Mouse (Mus musculus) adrenal gland, adult 2 months (tissue): ENCODE measurements at regions not wholly inside any gene's neighbourhood (a gene's known extent, or its start where the extent isn't known, plus 50 kb on each side); places are given as distances from the start of the nearest gene placed in this dataset.
A peak's percentile ranks its signal among the peaks of the same experiment; 100 is the strongest.

ENCODE experiments used
- DNase-seq: peaks from one replicate; pipeline ENCODE4 v3.0.0; 2021

- DNase-seq = peak; percentile 35
These were observed 106.3 kb downstream of the Cysltr2 start for GRCm38 (mm10) chr14:72942571-72942970.

GRCm38 (mm10) chr14:72939067-72939393 lies 109.9 kb downstream of the Cysltr2 start:
- DNase-seq = no peak

GRCm38 (mm10) chr14:72938382-72939066 lies 110.4 kb downstream of the Cysltr2 start:
- no peak for DNase-seq

- no peak for DNase-seq
These were observed 115.3 kb downstream of the Cysltr2 start for GRCm38 (mm10) chr14:72933598-72933997.

- DNase-seq = no peak
These were observed 116.6 kb downstream of the Cysltr2 start for GRCm38 (mm10) chr14:72932296-72932695.

- no peak for DNase-seq
These were observed 147.6 kb downstream of the Cysltr2 start for GRCm38 (mm10) chr14:72901171-72901926.

GRCm38 (mm10) chr14:72899630-72900029 lies 149.3 kb downstream of the Cysltr2 start:
- no peak for DNase-seq

- no peak for DNase-seq
These were observed 156.6 kb downstream of the Cysltr2 start for GRCm38 (mm10) chr14:72892316-72892715.

GRCm38 (mm10) chr14:72889663-72890062 lies 159.3 kb downstream of the Cysltr2 start:
- DNase-seq = no peak

- no peak for DNase-seq
These were observed 161.3 kb downstream of the Cysltr2 start for GRCm38 (mm10) chr14:72887470-72888071.

- DNase-seq = no peak
These were observed 162.0 kb downstream of the Cysltr2 start for GRCm38 (mm10) chr14:72886935-72887369.

- DNase-seq = no peak
These were observed 163.1 kb downstream of the Cysltr2 start for GRCm38 (mm10) chr14:72885824-72886223.

GRCm38 (mm10) chr14:72884561-72884960 lies 164.4 kb downstream of the Cysltr2 start:
- DNase-seq = no peak

- no peak for DNase-seq
These were observed 167.3 kb upstream of the Fndc3a start for GRCm38 (mm10) chr14:72877132-72877531.

- DNase-seq = no peak
These were observed 163.7 kb upstream of the Fndc3a start for GRCm38 (mm10) chr14:72873494-72873893.

GRCm38 (mm10) chr14:72869188-72869749 lies 159.5 kb upstream of the Fndc3a start:
- peak; percentile 58 for DNase-seq

- DNase-seq = no peak
These were observed 157.1 kb upstream of the Fndc3a start for GRCm38 (mm10) chr14:72866896-72867295.

- no peak for DNase-seq
These were observed 155.7 kb upstream of the Fndc3a start for GRCm38 (mm10) chr14:72865531-72865930.

GRCm38 (mm10) chr14:72864792-72865191 lies 155.0 kb upstream of the Fndc3a start:
- no peak for DNase-seq

GRCm38 (mm10) chr14:72864130-72864529 lies 154.3 kb upstream of the Fndc3a start:
- no peak for DNase-seq

- peak; percentile 6 for DNase-seq
These were observed 153.2 kb upstream of the Fndc3a start for GRCm38 (mm10) chr14:72862806-72863526.

- DNase-seq = no peak
These were observed 144.4 kb upstream of the Fndc3a start for GRCm38 (mm10) chr14:72854226-72854625.
